ENCODE assay signal across 7 mouse cellular contexts in the genomic region with DNA sequence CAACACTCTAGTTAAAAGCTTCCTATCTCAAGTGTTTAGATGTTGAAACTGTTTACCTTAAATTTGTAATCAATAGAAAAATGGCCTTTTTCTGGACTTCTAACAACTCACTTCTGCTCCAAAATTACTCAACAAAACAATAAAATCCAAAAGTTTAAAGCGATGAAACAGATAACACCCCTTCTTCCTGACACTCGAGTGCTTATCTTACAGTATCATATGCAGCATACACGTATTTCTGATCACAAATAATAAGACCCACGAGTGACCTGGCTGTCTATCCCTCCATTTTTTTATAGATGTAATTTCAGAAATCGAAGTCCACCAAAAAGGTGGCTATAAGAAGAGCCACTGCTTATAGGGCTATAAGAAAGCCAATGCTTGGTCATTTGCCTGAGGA. TPM values are rescaled to one million over a fixed set of nuclear protein-coding genes. Genes with fewer than 3 reads are reported as not detected.
DNase-seq lines count a peak whose midpoint lies in the region; ATAC-seq and TF ChIP-seq lines count a peak whose summit lies in the region.

No protein-coding gene starts in this region.

- peak overlapping the region; percentile 68 for H3K4me2 ChIP-seq in forebrain, embryonic 14.5 days (ENCODE audit: low read length)
- H3K4me2 ChIP-seq in liver, embryonic 14.5 days (ENCODE audit: low read depth), result peak overlapping the region; percentile 97

- no peak for TF ChIP-seq CTCF in liver, embryonic 14.5 days (IDR thresholded peaks at IDR 0.05; ENCODE audit: low read depth)

- no peak; the same call in 1 of the 2 replicates for TF ChIP-seq EP300 in liver, embryonic 14.5 days (IDR thresholded peaks at IDR 0.05; ENCODE audit: low read depth)

- peaks cover 14% of the 10 kb centered on the region for H3K36me3 ChIP-seq in megakaryocyte, embryonic 14.5 days (replicated peaks; ENCODE audit: low read length)
- no peaks in the 10 kb centered on the region for H3K36me3 ChIP-seq in forebrain, embryonic 14.5 days (ENCODE audit: control insufficient read depth, insufficient read depth, low read length)
- no peaks in the 10 kb centered on the region for H3K36me3 ChIP-seq in liver, embryonic 14.5 days (replicated peaks; ENCODE audit: control insufficient read depth, insufficient read depth, low read depth)

- peaks cover 76% of the 10 kb centered on the region for H3K4me1 ChIP-seq in megakaryocyte, embryonic 14.5 days
- H3K4me1 ChIP-seq in forebrain, embryonic 14.5 days (ENCODE audit: control insufficient read depth, insufficient read depth, low read length), result peaks cover 10% of the 10 kb centered on the region
- H3K4me1 ChIP-seq in liver, embryonic 14.5 days (replicated peaks; ENCODE audit: control insufficient read depth in 2 of 2, insufficient read depth in 2 of 2, low read length in 1 of 2), result peaks cover 34 to 43% of the 10 kb centered on the region in 2 experiments

- no peak for ATAC-seq in megakaryocyte, adult 5-6 weeks (ENCODE audit: poor library complexity, severe bottlenecking)
- ATAC-seq in forebrain, embryonic 14.5 days, result no peak
- no peak for ATAC-seq in liver, embryonic 14.5 days (ENCODE audit: insufficient read depth)
- no peak for ATAC-seq in monocyte, adult 5-6 weeks (replicated peaks; ENCODE audit: insufficient number of reproducible peaks, low FRiP score, low TSS enrichment, poor library complexity, severe bottlenecking)

- no peak for DNase-seq in forebrain, embryonic 14.5 days (ENCODE audit: low spot score)
- no peak for DNase-seq in liver, embryonic 14.5 days (ENCODE audit: low read depth in 3 of 3, low spot score in 3 of 3)
- no peak for DNase-seq in adipocyte (ENCODE audit: low spot score)
- no peak for DNase-seq in left cerebral cortex, adult 18-20 months (ENCODE audit: low spot score in 2 of 2)

- no peaks in the 10 kb centered on the region for H3K9me3 ChIP-seq in megakaryocyte, embryonic 14.5 days
- H3K9me3 ChIP-seq in forebrain, embryonic 14.5 days (replicated peaks; ENCODE audit: control insufficient read depth, low read length), result no peaks in the 10 kb centered on the region
- no peaks in the 10 kb centered on the region for H3K9me3 ChIP-seq in liver, embryonic 14.5 days (ENCODE audit: control insufficient read depth, low read length)

- peak overlapping the region; percentile 94 for H3K4me3 ChIP-seq in megakaryocyte, embryonic 14.5 days (replicated peaks)
- peak overlapping the region; percentile 90 for H3K4me3 ChIP-seq in forebrain, embryonic 14.5 days (ENCODE audit: low read depth, low read length)
- peak overlapping the region; percentile 91 to 96 for H3K4me3 ChIP-seq in liver, embryonic 14.5 days (ENCODE audit: insufficient read depth in 1 of 2, low read depth in 2 of 2, low read length in 2 of 2)

- no peaks in the 10 kb centered on the region for H3K27me3 ChIP-seq in megakaryocyte, embryonic 14.5 days (replicated peaks)
- H3K27me3 ChIP-seq in forebrain, embryonic 14.5 days (replicated peaks; ENCODE audit: control insufficient read depth, insufficient read depth, low read length), result no peaks in the 10 kb centered on the region
- H3K27me3 ChIP-seq in liver, embryonic 14.5 days (ENCODE audit: control insufficient read depth, insufficient read depth, low read length), result no peaks in the 10 kb centered on the region

- H3K27ac ChIP-seq in forebrain, embryonic 14.5 days (ENCODE audit: low read depth, low read length), result no peak overlapping the region
- peak overlapping the region; percentile 34; the same call in 1 of the 2 replicates for H3K27ac ChIP-seq in liver, embryonic 14.5 days

- H3K9ac ChIP-seq in forebrain, embryonic 14.5 days (ENCODE audit: low read length), result peak overlapping the region; percentile 95
- peak overlapping the region; percentile 94 for H3K9ac ChIP-seq in liver, embryonic 14.5 days (replicated peaks)

- WGBS in forebrain, embryonic 14.5 days, result 80% methylated on average over 5 of the region's 5 CpGs
- 18% methylated on average over 5 of the region's 5 CpGs for WGBS in liver, embryonic 14.5 days (ENCODE audit: insufficient replicate concordance)

RNA-seq across cellular contexts. Expression of a gene that starts 1.6 kb away (rescaled TPM):
- polyA plus RNA-seq in megakaryocyte, embryonic 14.5 days (2012; ENCODE audit: insufficient read depth, low replicate concordance), result 3.0 and 3.5 TPM in 2 replicates
- 72.1 and 75.6 TPM in 2 replicates for total RNA-seq in megakaryocyte, adult 5-6 weeks (2015)
- 43.2 and 80.7 TPM in 2 replicates for total RNA-seq in megakaryocyte, adult 5-6 weeks (2017)
- polyA plus RNA-seq in forebrain, embryonic 14.5 days (2014; fragmentation: Nextera tagmentation; extraction: Ambion mirVana), result 19.4 and 23.0 TPM in 2 replicates
- 10.2 and 12.1 TPM in 2 replicates for polyA plus RNA-seq in liver, embryonic 14.5 days (2012; rRNA removed)
- polyA plus RNA-seq in liver, embryonic 14.5 days (2014; fragmentation: Nextera tagmentation; extraction: Ambion mirVana), result 25.6 and 30.4 TPM in 2 replicates
- 23.6 to 39.2 TPM (median 28.2 TPM) in 3 replicates for total RNA-seq in monocyte, adult 5-6 weeks (2017)
- total RNA-seq in left cerebral cortex, adult 18-20 months (2021), result 10 to 100 TPM; 39.4 to 46.0 TPM

RNA-seq across cellular contexts. Expression of a gene that starts 12.7 kb away (rescaled TPM):
- polyA plus RNA-seq in megakaryocyte, embryonic 14.5 days (2012; ENCODE audit: insufficient read depth, low replicate concordance), result 3.3 TPM in 1 of 2 replicates, not detected in the other
- 120 and 126 TPM in 2 replicates for total RNA-seq in megakaryocyte, adult 5-6 weeks (2015)
- 140 and 144 TPM in 2 replicates for total RNA-seq in megakaryocyte, adult 5-6 weeks (2017)
- 218 and 228 TPM in 2 replicates for polyA plus RNA-seq in forebrain, embryonic 14.5 days (2014; fragmentation: Nextera tagmentation; extraction: Ambion mirVana)
- polyA plus RNA-seq in liver, embryonic 14.5 days (2012; rRNA removed), result 29.4 and 58.1 TPM in 2 replicates
- 113 and 115 TPM in 2 replicates for polyA plus RNA-seq in liver, embryonic 14.5 days (2014; fragmentation: Nextera tagmentation; extraction: Ambion mirVana)
- total RNA-seq in monocyte, adult 5-6 weeks (2017), result 158 to 185 TPM (median 171 TPM) in 3 replicates
- total RNA-seq in left cerebral cortex, adult 18-20 months (2021), result 10 to 100 TPM; 89.8 to 93.3 TPM

RNA-seq across cellular contexts. Expression of a gene that starts 34.0 kb away (rescaled TPM):
- 46.9 and 201 TPM in 2 replicates for polyA plus RNA-seq in megakaryocyte, embryonic 14.5 days (2012; ENCODE audit: insufficient read depth, low replicate concordance)
- total RNA-seq in megakaryocyte, adult 5-6 weeks (2015), result 22.0 and 23.7 TPM in 2 replicates
- 13.1 and 14.1 TPM in 2 replicates for total RNA-seq in megakaryocyte, adult 5-6 weeks (2017)
- polyA plus RNA-seq in forebrain, embryonic 14.5 days (2014; fragmentation: Nextera tagmentation; extraction: Ambion mirVana), result 47.5 and 57.5 TPM in 2 replicates
- 2.4 and 3.8 TPM in 2 replicates for polyA plus RNA-seq in liver, embryonic 14.5 days (2012; rRNA removed)
- 15.5 and 21.3 TPM in 2 replicates for polyA plus RNA-seq in liver, embryonic 14.5 days (2014; fragmentation: Nextera tagmentation; extraction: Ambion mirVana)
- total RNA-seq in monocyte, adult 5-6 weeks (2017), result 20.1 to 36.2 TPM (median 31.5 TPM) in 3 replicates
- 10 to 100 TPM; 15.3 to 15.4 TPM for total RNA-seq in left cerebral cortex, adult 18-20 months (2021)
